Mouse (Mus musculus) right cerebral cortex, postnatal 4 days (tissue): ENCODE data around the gene Gdpd4.

Experiments used
- DNase-seq: peaks from one replicate; pipeline ENCODE4 v3.0.0-alpha.2; 2022

Gdpd4 gene

GRCm38 (mm10) chr7:97919742-97920141 is at the start of gene Gdpd4:
TSS of gene Gdpd4 (plus strand) at chr7:97919955.
- DNase-seq: no peak

DNA sequence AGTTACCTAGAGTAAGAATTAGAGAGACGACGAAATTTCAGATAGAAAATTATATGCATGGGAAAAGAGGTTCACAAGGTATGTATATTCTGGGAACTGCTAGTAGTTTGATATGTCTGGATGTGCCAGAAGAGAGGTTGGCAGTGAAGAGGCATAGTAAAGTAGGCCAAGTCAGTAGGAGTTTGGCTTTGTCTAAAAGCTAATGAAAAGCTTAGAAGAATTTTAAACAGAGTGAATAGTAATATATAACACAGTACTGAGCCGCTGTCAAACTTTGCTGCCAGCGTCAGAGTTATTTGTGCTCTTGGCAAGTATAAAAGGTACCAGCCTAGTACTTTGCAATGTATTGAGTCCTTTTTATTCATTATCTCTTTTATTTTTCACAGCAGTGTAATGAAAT is 47.4 kb upstream of the Gdpd4 start:
- no peak for DNase-seq

GRCm38 (mm10) chr7:97873317-97873716 is 46.4 kb upstream of the Gdpd4 start:
- no peak for DNase-seq

DNA sequence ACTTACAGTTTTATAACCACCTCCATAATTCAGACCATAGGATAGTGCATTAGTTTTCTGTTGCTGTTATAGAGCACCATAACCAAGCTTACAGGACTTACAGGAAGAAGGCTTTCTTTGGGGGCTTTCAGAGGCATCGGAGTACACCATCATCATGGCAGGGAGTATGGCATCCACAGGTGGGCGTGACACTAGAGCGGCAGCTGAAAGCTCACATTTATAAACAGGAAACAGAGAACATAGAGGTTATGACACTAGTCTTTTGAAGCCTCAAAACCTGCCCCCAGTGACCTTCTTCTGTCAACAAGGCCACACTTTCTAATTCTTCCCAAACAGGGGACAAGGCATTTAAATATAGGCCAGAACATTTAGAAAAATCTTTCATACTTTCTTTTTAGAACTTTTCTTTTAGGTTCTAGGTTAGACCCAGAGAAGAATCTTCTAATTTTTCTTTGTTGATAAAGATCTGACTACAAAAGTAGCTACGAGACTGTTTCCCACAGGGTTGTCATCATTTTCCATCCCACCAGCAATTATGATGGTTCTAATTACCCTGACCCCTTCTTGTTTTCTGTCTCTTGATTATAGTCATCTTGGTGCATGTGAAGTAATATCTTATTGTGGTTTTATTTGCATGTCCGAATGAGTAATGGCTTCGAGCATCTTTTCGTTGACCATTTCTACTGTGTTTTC is 41.8 kb upstream of the Gdpd4 start:
- no peak for DNase-seq

DNA sequence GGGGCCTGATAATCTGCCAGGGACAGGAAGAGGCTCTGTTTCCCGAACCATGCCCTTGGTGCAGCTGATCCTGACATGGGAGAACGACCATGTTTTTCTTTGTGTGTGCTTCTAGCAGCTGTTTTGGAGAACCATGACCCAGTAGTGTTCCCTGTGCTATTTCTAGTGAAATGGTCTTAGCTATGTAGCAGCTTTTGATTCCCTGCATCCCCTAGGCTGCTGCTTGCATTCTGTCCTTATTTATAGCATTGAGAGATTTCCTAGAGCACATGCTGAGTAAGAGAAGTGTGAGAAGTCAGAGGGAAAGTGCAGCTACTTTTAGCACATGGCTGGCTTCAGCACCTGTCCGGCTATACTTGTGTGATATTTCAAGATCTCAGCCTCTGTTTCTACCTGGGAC is 8.1 kb upstream of the Gdpd4 start:
- no peak for DNase-seq

- peak; percentile 42 for DNase-seq
Observed at GRCm38 (mm10) chr7:97914833-97915516, 4.8 kb upstream of the Gdpd4 start.

- DNase-seq: no peak
Observed at GRCm38 (mm10) chr7:97925819-97926218, 6.1 kb downstream of the Gdpd4 start.

GRCm38 (mm10) chr7:97926978-97927377 is 7.2 kb downstream of the Gdpd4 start:
- DNase-seq: no peak

DNA sequence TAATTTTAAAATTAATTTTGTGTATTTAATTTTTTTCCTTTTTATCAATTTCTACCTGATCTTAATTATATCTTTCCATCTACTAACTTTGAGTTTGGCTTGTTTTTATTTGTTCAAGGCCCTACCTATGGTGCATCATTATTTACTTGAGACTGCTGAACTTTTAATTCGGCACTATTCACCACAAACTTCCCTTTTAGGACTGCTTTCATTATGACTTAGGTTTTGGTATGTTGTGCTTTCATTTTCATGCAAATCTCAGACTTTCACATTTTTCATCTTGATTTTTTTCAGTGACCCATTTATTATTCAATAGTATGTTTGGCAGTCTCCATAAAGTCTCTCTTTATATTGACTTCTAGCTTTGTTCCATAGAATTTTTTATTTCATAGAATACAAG is 24.7 kb downstream of the Gdpd4 start:
- no peak for DNase-seq

GRCm38 (mm10) chr7:97972486-97972885 is 52.7 kb downstream of the Gdpd4 start:
- DNase-seq: no peak

DNA sequence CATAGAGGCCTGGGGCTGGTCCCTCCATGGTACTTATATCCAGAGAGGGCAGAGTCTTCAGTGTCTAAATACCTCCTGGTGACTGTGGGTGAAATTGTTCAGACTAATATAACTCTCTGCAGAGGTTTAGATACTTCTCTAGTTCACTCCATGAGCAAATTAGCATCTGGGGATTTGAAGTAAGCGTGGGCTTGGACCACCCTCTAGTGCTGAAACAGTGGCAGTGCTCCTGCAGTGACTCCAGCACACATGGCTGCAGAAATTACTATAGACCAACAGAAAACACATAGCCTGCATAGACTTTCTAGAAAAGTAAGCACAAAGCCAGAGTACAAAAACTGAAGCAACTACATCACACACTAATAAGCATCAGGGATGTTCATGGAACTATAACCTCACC is 57.7 kb downstream of the Gdpd4 start:
- peak; percentile 59 for DNase-seq

DNA sequence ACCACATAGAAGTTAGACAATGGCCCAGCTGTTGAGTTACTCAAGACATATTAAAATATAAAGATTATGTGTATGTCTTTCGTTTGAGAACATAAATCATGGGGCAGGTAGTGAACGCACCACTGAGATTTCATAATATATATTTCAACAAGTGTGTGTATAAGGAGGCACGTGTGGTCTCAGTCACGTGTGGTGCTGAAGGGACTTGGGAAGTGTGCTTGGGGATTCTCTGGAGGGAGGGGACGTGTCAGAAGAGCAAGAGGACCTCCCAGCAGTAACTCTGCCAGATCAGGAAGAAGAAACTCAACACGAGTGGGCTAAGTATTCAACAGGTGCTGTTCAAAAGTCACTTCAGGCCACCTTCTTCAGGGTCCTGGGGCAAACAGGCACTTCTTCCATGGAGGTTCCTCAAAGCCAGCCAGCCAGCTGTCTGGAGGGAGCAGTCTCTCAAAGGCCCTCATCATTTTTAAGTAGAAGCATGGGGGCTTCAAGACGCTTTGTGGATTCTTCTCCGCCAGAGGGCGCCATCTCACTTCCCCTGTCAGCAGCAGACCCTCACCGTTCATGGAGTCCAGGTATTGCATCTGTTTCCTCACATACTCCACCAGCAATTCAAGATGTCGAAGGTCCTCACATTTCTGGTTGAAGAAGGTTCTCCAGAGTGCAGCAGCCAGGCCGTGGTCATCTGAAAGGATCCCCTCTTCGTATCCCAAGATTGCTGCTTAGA is 64.5 kb downstream of the Gdpd4 start:
- DNase-seq: peak; percentile 56

DNA sequence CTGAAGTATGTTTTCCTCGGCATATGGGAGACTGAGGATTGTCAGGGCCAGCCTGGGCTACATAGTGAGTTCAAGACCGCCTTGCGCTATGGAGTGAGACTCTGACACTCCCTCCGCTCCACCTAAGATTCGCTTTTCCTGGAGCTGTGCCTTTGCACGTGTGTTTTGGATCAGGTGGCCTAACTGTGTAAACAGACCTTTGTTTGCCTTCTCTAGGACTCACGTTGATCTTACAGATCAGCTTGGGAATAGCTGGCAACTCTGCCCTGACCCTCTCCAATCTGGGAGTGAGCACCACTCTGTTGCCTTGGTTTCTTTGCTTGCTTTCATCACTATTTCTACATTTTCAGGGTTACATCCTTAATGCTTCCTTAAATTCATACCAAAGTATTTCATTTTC is 82.9 kb downstream of the Gdpd4 start:
- DNase-seq: no peak

DNA sequence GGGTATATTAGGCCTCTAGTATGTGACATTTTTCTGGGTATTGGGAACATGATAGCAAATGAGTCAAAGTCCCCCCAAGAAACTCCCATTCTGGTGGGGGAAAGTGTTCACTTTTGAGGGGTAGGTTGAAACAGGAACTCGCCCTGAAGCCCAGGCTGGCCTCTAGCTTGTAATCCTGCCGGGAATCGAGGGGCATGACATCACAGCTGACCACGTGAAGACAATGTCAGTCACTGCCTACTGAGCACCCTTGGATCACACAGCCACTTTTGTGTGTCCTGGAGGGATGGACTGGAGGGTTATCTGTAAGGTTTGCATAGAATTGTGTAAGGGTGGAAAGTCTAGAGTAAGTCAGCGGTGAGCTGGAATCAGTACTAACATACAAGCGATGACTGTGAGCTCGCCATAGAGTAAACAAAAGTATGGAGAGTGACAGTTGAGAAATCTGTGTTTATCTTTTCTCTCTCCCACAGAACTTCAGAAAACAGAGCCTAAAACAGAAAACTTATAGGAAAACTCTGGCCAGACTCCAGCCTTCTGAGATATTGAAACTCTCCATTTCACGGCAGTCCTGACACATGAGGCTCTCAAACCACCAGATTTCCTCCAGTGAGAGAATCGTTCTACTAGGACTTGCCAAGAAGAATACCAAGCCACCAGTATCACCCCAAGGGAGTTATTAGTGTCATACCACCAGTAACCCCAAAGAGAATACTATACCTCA is 128.5 kb downstream of the Gdpd4 start:
- no peak for DNase-seq

- peak; percentile 59 for DNase-seq
Observed at GRCm38 (mm10) chr7:98051980-98052379, 132.2 kb downstream of the Gdpd4 start.

GRCm38 (mm10) chr7:98054461-98054860 is 134.7 kb downstream of the Gdpd4 start:
- no peak for DNase-seq

DNA sequence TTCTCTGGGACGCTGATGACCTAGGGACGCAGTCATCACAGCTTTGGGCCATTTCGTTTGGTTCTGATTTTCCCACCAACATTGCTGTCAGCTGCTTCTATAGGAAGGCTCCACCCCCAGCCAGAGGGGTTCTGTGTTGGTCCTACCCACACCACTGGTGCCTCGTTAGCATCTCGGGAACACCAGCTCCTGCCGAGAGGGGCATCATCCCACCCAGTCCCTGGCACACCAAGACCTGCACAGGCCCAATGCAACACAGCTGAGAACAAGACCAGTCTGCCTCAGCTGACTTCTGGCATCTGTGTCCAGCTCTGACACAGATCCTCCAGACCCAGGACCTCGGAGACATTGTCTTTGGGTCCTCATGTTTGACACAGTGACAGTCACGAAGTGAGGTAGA is 135.2 kb downstream of the Gdpd4 start:
- no peak for DNase-seq

DNA sequence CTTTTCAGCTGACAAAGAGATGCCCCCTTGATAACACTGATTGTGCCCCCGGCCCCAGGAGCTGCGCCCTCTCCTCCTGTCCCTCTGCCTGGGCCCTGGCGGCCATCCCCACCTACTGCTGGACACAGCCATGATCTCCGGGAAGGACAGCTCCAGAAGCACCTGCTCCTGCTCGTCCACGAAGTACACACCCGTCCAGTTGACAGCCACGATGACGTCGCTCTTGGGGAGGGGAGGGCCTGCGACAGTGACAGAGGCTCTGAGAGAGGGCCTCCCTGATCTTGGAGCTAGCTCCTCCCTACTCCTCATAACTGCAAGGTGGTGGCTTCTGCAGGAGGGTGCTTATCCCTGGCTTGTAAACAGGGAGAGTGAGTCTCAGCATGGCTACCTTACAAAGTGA is 146.5 kb downstream of the Gdpd4 start:
- DNase-seq: no peak

DNA sequence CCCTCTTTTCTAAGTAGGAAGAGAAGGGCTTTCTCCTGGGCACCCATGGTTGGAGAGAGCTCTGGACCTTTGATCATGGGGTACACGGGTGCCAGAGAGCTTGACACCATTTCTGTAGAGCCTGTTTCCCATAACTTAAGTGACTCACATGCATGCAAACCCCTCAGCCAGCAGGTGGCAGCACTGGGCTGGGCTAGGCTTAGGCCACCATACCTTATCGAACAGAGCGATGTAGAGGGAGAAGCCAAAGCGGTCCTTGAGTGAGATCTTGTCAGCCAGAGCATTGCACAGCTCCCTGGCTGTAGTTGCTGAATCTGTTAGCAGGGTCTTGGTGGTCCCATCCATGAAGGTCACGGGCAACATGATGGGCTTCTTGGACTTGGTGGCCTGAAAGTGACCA is 151.9 kb downstream of the Gdpd4 start:
- DNase-seq: peak; percentile 87

DNA sequence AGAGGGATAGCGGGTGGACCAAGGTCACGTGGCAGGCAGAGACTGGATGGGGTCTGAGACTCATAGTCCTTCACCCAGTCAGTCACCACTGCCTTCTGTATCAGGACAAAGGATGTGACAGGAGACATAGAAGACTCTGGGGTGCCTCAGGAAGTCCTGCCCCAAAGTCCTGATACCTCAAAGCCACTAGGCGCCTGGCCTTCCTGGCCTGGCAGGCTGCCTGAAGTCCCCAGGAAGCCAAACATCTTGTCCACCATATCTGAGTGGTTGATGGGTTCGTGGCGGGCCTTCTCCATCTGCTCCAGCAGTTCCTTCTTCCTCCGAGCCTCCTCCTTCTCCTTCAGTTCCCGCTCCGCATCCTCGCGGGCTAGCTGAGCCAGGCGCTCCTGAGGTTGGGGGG is 157.7 kb downstream of the Gdpd4 start:
- no peak for DNase-seq

DNA sequence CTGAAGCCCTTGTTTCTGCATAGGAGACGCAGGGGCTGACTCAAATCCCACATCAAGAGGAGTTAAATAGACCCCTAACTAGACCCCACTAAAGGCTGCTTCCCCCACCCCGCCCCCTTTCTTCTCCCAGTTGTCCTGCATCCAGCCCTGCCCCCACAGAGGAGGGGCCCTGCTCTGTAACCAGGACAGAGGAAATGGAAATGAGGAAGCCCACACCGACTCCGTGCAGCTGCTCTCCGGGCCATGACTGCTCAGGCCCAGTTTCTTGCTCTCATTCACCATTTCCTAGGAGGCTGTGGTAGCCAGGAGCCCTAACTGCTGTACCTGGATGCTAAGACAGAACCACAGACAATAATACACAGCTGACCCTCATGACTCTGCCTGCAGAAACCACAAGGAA is 162.6 kb downstream of the Gdpd4 start:
- DNase-seq: no peak

GRCm38 (mm10) chr7:98084541-98085293 is 165.0 kb downstream of the Gdpd4 start:
- no peak for DNase-seq

- DNase-seq: no peak
Observed at GRCm38 (mm10) chr7:98085314-98085713, 165.6 kb downstream of the Gdpd4 start.
